Mouse (Mus musculus): ENCODE results near the gene Ddc. TPM values are rescaled to one million over a fixed set of nuclear protein-coding genes. Genes with fewer than 3 reads are reported as not detected.

Gene Ddc
- total RNA-seq, 2 experiments from 2014 or later, result 5.4 TPM

DNA sequence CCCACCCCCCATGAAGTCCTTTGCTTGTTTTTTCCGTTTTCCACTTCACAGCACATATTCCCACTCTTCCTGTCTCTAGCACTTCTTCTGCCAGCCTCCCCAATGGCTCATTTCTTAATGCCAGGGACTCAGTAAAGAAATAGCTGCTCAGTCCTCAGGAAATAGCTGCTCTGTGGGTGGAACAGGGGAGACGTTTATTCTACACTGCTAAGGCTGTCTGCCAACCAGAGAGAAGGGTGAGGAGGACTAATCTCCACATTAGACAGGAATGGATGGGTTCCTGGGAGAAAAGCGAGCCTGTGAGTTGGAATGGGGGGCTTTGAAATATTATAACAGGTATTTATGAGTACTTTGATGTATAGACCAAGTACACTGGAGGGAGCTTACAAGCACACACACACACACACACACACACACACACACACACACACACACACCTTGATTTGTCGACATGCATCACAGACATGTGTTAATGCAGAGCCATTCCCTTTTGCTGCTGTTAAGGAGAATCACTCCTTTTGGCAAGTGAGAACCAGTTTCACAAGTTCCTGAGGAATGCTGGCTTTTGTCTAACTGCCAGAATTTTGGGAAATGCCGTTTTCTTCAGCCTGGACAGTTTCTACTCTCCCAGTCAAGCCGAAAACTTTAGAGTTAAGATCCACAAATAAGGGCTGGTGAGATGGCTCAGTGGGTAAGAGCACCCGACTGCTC is 9.9 kb upstream of the Ddc start:
- intact Hi-C loops (cut with DNase I), result no loop called here
- DNase-seq (ENCODE audit: low spot score in 2 of 2), result peak in 1 of 2 experiments; percentile 5

DNA sequence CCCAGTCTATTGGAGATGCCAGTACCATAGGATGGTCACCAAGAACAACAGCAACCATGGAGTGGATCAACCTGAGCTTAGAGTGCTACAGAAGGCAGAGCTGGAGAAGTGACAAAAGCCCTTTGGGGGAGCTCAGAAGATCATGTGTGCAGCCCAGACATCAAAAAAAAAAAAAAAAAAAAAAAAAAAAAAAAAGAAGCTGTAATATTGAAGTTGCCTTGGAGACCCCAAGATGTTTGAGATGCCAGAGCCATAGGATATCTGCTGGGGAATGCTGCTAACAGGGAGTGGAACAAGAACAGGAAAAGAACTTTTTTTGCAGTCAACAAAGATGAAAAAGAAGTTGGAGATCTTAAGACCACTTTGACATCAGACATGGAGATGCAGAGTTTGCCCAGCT is 7.6 kb upstream of the Ddc start:
- intact Hi-C loops (cut with DNase I), result no loop called here
- DNase-seq (ENCODE audit: low spot score in 2 of 2), result no peak

DNA sequence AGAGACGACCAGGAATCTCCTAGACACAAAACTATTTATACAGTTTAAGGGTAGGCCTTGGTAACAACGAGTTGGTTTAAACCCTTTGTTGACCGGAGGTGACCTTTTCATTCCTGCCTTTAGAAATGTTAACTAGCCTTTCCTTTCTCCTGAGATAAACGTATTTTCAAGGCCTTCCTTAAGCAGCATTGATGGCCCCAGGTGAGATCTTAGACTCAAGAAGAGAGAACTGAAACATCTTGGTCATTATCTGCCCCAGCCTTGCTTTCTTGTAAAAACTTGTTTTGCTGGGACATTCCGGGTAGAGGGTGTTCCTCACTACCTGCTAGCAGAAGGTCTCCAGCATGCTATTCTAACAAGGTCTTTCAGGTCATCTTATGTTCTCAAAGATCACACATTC is 7.1 kb upstream of the Ddc start:
- intact Hi-C loops (cut with DNase I), result no loop called here
- no peak for DNase-seq (ENCODE audit: low spot score in 2 of 2)

DNA sequence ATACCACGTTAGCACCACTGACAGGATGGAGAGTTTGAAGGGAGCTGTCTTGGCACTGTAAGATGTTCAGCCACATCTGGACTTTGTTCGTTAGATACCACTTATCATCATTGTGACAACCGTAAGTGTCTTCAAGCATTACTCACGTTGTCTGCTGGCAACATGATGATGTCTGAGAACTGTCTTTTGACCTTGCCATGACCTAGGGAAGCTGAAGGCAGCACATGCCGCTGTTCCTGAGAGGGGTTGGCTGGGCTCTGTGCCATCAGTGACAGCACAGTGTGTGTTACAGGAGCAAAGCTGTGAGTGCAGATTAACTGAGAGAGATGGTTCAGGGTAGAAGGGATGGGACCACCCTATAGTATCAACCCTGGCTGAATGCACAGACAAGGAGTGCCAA is 3.6 kb upstream of the Ddc start:
- no peak for DNase-seq (ENCODE audit: low spot score in 2 of 2)
- intact Hi-C loops (cut with DNase I), result no loop called here

DNA sequence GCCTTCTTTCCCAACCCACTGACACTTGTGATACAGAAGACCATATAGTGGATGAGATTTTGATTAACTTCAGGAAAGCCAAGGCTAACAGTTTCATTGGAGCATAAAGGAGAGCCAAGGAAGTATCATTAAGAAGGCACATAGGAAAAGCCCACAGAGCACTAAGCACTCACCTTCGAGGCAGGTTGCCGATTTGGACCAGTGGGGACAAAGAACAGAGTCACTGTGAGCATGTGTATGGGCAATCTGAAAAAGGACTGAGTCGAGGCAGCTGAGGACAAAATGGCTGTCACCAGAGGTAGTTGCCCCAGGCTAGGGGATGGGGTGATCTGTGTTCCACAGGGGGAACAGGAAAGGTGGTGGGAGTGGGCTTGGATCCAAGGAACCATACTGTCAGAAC is 552 bp upstream of the Ddc start:
- no peak for DNase-seq (ENCODE audit: low spot score in 2 of 2)
- intact Hi-C loops (cut with DNase I), result no loop called here

DNA sequence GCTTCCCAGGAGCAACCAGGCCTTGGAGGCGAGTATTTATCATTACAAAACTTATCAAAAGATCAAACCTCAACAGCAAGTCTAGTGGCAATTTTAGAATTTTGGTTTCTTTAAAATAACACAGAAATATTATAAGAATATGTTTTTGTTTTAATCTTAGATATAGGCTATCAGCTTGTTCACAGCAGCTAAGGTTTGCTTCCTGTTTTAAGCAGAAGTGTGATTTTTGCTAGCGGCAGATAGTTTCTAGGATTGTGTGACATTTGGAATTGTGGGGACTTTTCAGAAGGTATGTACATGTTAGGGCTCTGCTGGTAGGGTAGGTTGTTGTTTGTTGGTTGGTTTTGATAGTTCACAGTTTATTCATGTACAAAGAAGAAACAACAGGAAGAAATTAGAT is 2.5 kb downstream of the Ddc start:
- intact Hi-C loops (cut with DNase I), result no loop called here
- no peak for DNase-seq (ENCODE audit: low spot score in 2 of 2)

DNA sequence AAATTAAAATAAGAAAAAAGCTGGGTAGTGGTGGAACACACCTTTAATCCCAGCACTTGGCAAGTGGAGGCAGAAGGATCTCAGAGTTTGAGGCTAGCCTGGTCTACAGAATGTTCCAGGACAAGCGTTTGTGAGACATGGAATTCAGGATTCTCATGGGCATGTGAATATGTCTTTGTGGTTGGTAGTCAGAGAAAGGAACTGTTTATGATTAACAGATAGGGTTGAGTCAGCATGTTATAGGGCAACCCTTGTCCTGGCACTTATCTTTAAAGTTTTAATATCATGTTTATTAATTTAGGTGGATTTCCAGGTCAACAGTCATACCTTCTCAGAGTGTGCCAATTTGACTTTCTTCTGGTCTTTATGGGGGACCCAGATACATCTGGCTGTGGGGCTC is 4.2 kb downstream of the Ddc start:
- intact Hi-C loops (cut with DNase I), result no loop called here
- DNase-seq (ENCODE audit: low spot score in 2 of 2), result no peak

DNA sequence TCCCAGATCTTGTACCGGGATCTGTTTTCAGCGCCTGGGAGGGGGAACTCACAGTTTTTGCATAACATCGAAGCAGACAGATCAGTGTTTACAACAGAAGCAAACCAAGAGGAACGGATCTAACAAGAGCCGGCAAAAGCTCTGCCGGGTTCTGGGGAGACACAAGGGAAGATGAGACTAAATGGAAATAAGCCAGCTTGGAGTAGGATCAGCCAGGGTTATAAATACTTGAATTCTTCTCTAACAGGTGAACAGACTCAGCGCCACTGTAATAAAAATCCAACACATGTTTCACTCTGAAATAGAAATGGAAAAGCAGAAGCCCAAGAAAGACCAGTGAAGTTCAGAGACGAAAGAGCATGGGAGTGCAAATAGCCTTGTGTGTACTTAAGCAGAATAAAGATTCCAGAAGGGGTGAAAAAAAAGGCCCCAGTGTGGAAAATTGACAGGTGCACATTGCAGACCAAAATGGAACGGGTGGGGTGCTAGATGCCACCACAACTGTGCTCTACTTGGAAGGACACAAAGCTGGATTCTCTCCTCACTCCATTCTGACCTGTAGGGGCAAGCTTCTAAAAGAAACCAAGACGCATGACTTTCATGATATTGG is 4.8 kb downstream of the Ddc start:
- no peak for DNase-seq (ENCODE audit: low spot score in 2 of 2)
- intact Hi-C loops (cut with DNase I), result no loop called here

DNA sequence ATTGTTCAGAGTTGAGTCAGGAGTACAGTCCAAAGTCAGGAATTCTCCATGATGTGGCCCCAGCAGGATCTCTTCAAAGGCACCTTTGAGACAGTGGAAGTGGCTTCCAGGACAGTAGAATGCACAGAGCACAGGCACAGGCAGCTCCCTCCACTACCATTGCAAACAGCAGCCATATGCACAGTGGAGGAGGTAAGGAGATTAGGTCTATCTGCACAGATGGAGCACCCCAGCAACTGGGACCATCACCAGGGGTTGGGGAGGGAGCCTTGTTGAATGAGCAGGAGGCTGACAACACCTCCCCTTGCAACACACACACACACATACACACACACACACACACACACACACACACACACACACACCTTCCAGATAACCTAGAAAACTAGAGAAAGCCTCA is 6.1 kb downstream of the Ddc start:
- intact Hi-C loops (cut with DNase I), result no loop called here
- DNase-seq (ENCODE audit: low spot score in 2 of 2), result no peak

DNA sequence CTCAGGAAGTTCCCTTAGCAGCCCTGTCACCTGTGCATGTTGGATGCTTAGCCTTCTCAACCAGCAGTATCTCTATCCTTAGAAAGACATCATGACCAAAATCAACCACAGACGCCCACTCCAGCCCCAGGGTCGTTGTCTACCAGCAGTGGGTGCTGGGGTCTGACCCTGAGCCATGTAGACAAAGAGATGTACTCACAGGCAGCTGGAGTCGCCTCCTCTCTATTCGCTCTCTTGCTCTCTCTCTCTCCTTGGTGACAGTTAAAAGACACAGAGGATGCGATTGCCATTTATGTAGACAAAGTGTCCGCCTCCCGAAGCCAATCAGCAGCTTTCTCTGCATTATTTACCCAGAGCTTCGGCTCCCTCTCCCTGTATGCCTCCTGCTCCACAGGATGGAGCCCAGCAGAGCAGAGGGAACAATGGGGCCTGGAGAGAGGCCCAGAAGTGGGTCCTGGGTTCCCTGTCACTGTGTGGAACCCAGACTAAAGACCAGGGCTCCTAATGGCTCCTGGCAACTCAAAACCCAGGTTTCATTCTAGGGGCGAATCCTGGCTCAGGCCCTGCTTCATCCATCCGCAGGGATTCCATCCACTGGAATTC is 7.7 kb downstream of the Ddc start:
- no peak for DNase-seq (ENCODE audit: low spot score in 2 of 2)
- intact Hi-C loops (cut with DNase I), result no loop called here

DNA sequence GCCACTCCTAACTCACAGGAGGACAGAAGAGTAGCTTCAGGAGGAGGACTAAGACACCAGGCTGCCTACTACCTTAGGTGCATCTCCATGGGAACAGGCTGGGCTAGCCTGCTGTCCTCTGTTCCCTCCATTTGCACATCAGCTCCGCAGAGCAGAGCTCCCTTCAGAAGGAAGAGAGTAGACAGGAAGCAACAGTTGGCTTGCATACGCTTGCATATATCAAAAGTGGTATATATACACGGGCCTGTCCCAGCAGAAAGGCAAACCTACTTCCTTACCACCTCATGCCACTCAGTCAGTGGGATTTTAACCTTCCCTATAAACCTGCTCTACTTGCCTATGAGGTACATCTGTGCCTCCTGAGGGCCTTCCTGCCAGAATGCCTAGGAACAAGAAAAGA is 9.2 kb downstream of the Ddc start:
- DNase-seq (ENCODE audit: low spot score in 2 of 2), result no peak
- intact Hi-C loops (cut with DNase I), result no loop called here

DNA sequence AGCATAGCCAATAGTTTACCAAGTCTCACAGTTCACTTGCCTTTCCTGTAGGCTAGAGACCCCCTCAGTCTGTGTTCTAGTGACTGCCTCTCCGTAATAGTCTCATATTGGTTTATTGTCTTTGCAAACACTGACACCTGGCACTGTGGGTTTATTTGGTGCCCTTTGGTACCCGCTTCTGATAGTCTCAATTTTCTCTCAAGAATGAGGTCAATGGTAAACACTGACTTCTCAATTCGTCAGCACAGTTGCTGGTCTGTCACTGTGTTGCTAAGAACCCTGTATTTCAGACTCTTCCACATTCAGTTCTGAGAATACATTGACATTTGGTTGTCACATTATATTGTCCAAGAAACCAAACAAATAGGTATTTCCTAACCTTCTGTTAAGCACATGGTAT is 9.9 kb downstream of the Ddc start:
- DNase-seq (ENCODE audit: low spot score in 2 of 2), result no peak
- intact Hi-C loops (cut with DNase I), result no loop called here

DNA sequence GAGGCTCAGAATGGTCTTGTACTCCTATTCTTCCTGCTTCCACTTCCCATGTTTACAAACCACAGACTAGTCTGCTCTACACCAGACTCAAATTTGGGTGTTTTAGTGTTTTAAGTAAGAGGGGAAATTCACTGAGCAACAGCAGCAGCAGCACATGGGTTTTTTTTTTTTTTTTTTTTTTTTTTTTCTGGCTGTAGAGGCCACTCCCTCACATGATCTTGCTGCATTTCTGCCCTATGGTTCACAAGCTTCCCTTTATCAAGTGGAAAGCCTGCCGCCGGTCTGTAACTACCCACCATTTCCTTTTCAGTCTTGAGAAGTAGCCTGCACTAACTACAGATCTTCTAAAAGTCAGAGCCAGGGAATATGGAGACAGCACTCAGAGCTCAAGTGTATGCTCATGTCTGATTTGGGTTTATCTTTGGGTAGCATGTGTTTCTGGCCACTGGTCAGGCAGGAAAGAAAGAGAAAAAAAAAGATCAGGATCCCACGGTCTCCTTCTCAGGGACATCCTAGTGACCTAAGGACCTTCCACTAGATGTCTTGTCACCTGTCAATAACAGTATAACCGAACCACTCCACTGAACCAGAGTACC is 11.4 kb downstream of the Ddc start:
- intact Hi-C loops (cut with DNase I), result no loop called here
- no peak for DNase-seq (ENCODE audit: low spot score in 2 of 2)

DNA sequence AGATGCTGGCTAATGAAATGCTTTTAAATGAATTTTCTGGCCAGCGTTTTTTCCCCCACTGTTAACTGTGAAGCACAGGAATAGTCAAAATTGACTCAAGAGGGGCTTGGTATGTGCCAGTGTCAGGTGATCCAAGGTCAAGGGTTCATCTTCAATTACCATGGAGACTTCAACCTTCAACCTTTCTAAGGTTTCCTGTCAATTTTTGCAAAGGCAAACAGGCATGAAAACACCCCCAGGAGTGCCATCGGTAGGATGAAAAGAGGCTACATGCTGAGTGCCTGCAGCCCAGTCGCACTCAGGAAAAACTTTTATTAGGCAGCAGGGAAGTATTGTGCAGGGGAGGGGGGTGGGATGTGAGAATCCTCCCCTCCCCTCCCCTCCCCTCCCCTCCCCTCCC is 12.0 kb downstream of the Ddc start:
- intact Hi-C loops (cut with DNase I), result no loop called here
- DNase-seq (ENCODE audit: low spot score in 2 of 2), result no peak

DNA sequence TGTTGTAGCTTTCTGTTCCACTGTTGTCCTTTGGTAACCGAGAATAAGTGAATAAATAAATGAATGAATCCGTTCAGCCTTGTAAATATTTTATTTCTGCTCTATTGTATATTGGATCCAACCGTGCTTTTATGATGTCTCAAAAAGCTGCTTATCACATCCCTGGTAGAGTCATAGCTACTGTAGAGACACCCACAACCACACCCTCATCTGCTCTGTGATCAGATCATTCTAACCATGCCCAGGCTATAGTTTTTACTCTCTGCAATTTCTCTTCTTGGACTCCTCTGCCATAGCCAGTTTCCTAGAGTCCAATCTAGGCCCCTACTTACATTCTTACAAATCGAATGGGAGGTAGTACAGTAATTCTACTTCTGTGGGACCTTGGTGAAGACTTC is 12.7 kb downstream of the Ddc start:
- intact Hi-C loops (cut with DNase I), result no loop called here
- DNase-seq (ENCODE audit: low spot score in 2 of 2), result no peak

DNA sequence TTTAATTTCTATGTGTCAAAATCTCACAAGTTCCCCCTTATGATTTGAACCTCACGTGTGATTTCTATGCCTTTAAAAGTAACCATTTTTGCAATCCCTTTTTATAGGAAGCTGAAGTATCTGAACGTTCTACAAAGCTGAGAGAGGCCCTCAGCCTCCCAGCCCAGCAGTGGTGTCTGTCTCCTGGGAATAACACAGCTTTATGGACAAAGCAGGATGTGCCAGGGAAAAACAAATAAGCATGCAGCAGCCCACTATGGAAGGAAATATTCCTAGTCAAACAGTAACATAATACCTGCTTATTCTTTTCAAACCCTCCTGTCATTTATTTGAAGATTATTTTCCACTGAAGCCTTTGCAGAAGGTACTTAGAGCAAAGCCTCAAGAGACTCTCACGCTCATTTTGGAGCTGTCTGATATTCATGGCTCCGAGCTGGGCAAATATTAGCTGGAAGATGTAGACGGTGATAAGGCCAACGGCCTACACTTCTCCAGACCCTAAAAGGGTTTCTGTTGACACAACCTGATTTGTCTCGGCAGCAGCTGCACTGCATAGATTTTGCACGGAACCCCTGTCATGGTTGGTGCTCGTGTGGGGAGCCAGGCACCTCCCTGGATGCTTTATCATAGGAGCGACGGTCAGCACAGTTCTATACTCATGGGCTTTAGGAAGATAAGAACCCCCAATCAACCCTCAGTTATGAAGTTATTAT is 13.3 kb downstream of the Ddc start:
- DNase-seq (ENCODE audit: low spot score in 2 of 2), result no peak
- intact Hi-C loops (cut with DNase I), result no loop called here

DNA sequence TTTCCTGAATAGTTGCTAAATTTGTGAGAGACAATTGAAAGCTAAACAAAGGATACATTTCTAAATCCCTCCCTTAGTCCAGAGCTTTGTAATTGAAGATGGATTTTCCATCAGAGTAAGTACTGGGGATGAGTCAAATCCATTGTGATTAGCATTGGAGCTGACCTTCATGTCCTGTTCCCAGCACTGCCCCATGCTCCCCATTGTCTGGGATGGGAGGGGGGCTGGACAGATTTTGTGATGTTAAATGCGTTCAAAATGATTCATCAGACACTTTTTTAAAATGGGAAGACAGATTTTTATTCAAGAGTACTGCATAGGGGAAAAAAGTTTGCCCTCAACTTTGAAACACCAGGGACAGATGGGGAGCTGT is 16.2 kb downstream of the Ddc start:
- intact Hi-C loops (cut with DNase I), result no loop called here
- no peak for DNase-seq (ENCODE audit: low spot score in 2 of 2)

DNA sequence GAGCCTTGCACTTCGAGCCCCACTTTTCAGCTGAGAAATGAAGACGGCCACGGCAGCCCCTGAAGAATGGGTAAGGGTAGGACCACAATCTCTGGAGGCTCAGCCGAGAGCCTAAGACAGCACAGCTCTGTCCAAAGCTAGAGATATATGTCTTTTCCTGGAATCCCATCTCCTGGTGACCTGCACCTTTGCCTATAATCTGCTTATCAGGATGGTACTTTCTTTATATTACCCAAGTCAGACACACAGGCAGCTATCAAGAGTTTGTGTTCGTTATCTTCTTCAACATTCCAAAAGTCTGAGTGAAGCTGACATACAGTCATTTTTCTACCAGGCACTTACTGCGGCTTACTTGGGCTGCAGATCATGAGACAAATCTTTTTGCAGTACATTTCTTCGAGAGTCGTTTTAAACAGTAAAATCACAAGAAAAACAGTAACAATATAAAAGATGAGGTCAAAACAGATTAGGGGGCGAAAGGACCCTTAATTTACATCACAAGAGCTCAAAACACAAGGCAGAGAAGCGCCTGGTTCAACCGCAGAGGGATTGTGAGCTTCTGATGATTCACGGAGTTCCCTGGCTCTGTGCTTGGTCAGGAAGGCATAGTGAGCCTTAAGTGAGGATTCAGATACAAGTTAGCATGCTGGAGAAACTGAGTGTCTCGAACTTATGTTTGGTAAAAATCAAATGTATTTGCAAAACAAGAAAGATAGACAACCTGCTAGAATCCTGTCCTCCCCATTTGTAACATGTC is 16.7 kb downstream of the Ddc start:
- intact Hi-C loops (cut with DNase I), result no loop called here
- no peak for DNase-seq (ENCODE audit: low spot score in 2 of 2)

DNA sequence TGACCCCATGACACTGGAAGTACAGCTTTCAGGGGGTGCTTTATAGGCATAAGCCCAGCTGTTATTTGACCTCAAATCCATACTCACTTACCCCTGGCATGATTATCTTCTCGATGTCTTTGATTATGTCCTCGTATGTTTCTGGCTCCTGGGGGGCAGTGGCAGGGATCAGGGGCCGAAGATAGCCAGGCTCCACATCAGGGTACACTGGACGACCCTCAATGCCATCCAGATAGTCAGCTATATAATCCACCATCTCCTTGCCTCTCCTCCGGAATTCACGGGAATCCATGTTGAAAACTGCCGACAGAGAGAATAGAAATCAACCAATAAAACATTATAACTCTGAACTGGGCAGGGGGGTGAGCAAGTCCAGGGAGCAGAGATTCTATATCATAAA is 17.6 kb downstream of the Ddc start:
- no peak for DNase-seq (ENCODE audit: low spot score in 2 of 2)
- intact Hi-C loops (cut with DNase I), result no loop called here

DNA sequence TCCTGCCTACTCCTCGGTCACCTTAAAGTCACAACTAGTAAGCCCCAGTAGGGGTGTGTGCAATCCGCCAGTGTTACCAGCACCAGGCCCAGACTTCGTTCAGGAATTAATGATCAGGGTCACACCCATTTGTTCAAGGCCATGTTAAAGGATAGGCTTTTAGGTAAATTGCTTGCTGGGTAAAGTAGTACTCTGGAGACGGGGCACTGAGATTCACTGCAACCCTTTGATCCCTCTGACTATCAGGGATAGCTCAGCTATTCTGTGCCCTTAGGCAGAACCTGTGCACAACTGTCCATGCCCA is 18.3 kb downstream of the Ddc start:
- intact Hi-C loops (cut with DNase I), result no loop called here

More for the DNA sequence above, 18.3 kb downstream of the Ddc start:
- DNase-seq (ENCODE audit: low spot score in 2 of 2), result no peak

Data from left cerebral cortex, postnatal 36 days (tissue).